Mouse (Mus musculus): ENCODE measurements at regions not wholly inside any gene's neighbourhood (a gene's known extent, or its start where the extent isn't known, plus 50 kb on each side); places are given as distances from the start of the nearest gene placed in this dataset.

DNA sequence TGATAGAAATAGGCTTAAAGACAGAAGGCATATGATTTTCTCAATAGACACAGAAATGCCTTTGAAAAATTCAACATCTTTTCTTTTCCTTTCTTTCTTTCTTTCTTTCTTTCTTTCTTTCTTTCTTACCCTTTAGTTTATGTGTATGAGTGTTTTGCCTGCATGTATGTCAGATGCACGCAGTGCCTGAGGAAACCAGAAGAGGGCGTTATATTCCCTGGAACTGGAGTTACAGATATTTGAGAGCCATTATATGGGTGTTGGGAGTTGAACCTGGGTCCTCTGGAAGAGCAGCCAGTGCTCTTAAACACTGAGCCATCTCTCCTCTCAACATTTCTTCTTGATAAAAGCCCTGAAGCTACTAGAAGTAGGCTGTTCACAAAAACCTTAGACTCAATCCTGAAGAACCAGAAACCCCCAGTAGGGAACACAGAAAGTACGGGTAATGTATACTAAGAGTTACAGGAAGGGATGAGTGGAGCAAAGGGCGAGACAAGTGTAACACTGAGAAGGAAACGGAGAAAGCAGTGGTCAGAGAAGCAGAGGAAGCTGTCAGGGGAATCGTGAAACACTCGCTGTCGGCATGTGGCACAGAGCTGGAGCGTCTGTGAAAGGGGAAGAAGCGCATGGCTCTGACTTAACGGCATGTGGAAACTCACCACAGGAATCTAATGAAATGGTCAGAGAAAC, 2253.4 kb downstream of the 4930444P10Rik start:
- DNase-seq (ENCODE audit: low spot score in 2 of 2) = no peak

DNA sequence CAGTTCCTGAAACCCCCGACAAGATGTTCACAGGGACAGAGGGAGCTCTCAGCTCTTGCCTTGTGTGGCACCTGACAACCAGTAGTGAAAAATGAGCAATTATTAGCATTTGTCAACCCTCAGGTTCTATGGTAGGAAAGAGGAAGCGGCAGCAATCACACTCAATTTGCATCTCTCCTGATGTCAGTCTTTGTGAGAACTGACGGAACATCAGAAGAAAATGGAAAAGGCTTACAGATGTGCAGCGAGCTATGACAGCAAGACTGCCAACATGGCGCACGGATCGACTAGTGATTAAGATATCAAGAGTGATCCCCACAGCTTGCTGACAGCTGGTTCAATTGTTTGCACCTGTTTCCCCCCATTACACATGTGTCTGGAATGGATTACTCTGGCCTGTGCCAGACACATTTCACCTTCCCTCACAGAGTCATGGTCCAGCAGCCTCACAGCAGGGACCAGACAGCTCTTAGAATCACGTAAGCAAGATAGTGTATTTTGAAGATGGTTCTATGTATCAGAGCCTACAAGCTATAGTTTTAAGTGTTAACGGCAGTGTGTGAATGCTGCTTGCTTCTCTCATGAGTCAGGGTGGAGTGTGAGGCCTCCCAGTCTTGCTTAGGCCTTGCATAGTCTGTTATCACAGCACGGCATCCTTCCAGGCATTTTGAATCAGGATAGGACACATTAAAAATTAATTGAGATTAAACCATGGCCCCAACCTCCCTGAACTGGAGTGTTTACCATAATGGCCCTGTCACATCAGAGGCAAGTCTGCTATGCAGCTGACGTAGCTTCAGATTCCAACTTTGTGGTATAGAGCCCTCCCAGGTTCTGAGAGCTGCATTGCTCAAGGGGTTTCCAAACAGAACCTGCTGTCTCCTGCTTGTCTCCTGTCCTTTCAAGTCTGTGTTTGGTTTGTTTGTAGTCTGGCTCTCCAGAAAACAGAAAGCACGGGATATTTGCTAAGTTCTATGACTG, 2258.0 kb downstream of the 4930444P10Rik start:
- DNase-seq (ENCODE audit: low spot score in 2 of 2) = no peak

DNA sequence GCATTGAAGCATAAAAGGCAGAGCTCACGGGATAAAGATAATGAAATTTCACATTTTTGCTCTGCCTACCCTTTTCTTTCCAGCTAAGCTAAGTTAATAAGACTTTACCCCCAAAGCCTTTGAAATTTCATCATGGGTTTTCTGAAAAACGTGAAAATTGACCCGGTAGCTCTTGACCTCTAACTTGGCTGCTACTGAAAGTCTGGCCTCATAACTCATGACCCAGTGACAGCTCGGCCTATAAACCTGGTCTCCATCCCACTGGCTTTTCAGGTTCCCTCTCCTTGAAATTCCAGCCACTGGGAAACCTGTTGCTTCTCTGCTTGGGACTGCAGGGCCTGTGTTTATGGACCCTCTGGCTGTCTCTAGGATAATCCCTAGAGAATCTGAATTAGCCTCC, 2285.3 kb downstream of the 4930444P10Rik start:
- DNase-seq (ENCODE audit: low spot score in 2 of 2) = no peak

DNA sequence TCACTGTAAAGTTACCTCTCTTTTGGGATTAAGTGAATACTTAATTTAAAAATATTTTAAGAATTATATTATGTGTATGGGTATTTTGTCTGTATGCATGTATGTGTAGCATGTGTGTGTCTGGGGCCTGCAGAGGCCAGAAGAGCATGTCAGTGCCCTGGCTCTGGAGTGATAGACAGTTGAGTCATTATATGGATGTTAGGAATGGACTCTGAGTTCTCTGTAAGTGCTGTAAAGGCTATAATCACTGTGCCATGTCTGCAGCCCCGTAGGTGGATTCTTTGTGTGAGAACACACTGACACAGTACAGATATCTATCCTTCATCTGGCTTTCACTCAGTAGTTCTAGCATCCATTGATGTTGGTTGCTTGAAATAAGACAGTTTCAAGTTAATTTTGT, 2292.7 kb downstream of the 4930444P10Rik start:
- no peak for DNase-seq (ENCODE audit: low spot score in 2 of 2)

DNA sequence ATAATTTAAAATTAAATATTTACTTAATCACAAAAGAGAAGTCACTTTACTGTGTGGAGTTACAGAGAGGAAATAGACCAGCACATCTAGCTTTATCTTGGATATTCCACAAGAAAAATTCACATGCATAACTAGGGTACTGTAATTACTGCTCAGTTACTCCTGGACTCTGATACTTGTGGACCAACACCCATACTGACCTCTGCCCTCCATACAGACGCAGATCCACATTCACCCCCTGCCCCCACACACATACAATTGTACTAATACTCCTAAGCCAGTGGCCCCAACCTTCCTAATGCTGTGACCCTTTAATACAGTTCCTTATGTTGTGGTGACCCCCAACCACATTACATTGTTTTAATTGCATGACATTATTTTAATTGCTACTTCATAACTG, 2294.3 kb downstream of the 4930444P10Rik start:
- DNase-seq (ENCODE audit: low spot score in 2 of 2) = no peak

DNA sequence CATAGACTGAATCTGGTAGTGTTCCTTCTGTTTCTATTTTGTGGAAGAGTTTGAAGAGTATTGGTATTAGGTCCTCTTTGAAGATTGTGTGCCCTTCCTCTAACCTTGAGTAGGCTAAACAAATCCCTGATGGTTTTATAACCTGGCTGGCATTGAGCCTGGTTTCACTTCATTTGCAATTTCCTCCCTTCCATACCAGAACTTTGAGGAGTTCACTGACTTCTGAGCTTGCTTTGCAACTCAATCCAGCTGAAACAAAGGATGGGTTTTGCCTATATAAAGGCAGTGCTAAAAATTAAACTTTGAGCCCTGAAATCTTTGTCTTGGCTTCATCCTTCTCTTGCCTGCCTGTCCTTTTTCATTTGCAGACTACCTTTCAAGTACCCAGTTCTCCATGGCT, 2297.9 kb downstream of the 4930444P10Rik start:
- no peak for DNase-seq (ENCODE audit: low spot score in 2 of 2)

DNA sequence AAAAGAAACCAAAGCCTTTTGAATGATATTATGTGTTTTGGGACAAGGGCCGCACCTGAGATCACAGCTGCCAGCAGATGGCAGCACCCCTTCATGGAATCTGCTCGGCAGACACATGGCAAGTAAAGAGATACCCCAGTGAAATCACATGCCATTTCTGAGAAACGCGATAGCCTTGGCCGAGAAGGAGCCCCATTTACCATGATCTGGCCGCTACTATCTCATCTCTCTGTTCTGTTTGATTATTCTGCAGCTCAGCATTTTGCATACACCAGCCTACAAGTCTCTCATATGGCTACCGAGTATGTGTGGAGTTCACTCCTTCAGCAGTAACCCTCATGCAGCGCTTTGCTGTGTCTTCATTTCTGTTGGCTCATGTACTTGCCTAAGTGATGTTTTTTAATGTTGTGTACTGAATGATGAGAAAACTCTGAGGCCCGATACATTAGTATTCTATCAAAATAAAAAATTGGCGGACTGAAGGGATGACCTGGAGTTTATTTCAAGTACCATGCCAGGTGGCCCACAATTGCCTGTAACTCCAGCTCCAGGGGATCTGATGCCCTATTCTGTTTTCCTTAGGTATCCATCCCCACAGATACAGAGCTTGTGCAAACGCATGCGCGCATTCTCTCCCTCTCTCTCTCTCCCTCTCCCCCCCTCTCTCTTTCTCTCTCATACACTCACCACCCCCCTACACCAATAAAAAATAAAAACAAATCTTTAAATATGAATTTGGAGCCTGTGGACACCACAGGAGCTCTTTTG, 2303.6 kb downstream of the 4930444P10Rik start:
- DNase-seq (ENCODE audit: low spot score in 2 of 2) = peak; percentile 5 to 68

DNA sequence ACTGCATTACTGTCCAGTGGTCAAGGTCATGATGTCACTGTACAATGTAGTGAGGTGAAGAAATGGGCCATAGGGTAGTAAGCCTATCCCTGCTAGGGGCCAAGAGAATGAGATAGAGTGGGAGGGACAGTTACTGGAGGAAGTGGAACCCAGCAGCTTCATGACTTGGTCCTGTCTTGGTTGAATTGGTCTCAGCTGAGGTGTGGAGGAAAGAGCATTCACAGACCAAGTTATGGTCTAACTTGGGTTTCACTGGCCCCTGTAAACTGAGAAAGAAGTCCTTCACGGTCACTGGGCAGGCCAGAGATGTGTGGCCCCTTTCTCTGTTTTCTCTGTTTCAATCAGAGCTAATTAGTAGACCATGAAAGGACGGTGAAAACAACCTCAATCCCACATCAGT, 2306.1 kb downstream of the 4930444P10Rik start:
- no peak for DNase-seq (ENCODE audit: low spot score in 2 of 2)

DNA sequence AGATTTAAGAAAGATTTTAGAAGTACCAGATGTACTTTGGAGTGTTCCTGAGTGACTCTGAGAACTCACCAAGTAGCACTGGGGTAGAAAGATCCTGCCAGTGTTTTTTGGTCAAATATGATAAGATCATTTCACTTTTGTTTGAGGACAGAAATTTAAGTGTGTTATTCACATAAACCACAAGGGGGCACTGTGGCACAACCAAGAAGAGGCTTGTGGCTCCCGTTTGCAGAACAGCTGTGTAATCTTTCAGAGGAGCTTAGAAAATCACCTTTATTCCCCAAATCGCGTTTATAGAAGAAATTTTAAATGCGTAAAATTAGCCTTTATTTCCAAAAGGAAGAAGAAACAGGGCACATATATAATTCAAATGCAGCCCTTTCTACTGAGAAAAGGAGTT, 2308.7 kb downstream of the 4930444P10Rik start:
- peak; percentile 12 to 33 for DNase-seq (ENCODE audit: low spot score in 2 of 2)

DNA sequence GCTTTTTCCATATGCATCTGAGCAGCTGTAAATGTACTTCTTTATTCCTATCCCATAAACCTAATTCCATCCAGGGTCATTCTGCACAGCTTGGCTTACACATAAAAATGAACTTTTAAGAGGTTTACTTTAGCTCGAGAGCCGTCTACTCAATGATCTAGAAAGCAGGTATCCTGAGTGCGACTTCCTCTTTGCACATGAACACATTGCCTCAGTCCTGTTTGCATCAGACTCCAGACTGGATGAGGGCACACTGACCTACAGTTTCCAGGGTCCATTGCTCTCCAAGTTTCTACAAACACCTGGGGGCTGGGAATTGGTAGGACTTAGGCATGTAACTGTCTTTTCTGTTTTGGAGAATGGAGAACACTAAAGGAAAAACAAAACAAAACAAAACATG, 2310.5 kb downstream of the 4930444P10Rik start:
- DNase-seq (ENCODE audit: low spot score in 2 of 2) = no peak

DNA sequence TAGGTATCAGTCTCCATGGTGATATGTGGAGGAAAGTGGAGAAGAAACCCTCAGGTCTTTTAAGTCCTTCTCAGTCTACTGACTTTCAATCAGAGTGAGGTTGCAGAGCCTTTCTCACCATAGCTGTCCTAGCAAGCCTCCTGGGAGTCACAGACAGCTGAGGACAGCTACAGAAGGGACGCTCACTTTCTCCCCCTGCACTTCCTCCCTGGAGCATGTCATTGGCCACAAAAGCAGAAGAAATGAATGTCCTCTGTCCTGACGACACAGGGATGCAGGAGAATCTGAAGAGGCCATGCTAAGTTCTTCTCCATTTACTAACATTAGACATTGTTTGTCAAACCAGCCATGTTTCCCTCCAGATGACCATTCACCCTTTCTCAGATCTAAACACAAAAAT, 2321.0 kb downstream of the 4930444P10Rik start:
- no peak for DNase-seq (ENCODE audit: low spot score in 2 of 2)

DNA sequence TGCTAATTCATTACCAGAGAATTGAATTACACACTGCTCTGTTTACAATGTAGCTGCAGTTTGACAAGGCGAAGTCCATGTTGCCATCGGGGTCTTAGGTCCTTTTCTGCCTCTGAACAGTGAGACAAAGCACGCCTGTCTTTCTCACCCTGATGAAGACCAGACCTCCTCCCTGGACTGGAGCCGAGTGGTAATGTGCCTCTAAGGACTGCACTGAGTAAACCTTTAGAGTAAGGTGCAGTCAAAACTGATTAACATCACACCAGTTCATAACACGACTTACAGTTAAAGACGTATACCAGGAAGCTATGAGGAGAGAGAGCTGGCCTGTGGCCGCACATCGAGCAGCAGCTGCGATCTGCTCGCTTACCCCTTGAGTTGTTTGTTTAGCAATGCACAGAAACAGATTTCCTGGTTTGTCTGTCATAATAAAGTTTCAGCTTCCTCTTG, 2322.1 kb downstream of the 4930444P10Rik start:
- no peak for DNase-seq (ENCODE audit: low spot score in 2 of 2)

DNA sequence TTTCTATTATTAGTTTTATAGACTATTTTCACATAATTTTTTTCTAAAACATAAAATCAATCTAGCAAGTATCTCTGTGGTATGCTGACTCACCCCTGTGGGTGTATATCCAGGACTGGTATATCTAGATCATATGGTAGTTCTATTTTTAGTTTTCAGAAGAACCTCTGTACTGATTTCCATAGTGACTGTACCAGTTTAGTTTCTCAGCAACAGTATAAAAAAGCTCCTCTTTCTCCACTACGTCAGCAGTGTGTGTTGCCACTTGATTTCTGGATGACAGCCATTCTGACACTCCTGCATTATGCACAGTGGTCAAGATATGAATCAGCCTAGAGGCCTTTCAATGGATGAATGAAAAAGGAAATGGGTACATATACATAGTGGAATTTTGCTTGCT, 2338.6 kb downstream of the A830018L16Rik start:
- no peak for DNase-seq (ENCODE audit: low spot score in 2 of 2)

DNA sequence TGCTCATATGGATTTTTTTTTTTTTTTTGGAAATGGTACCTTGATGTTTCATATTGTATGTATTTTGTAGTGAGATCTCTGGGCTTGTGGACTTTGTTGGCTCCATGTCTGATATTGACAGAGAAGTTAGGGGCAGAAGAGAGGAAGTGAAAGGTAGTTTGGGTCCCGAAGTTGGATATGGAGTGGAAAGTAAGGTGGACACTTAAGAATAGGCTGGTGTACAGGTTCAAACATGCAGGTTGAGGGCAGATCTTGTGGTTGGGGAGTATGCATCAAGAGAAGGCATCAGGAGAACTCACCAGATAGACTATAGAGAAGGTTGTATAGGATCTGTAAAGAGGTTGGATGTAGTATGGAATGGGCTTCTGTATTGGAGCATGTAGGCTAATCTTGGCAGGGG, 2337.5 kb downstream of the A830018L16Rik start:
- DNase-seq (ENCODE audit: low spot score in 2 of 2) = no peak
